Mouse (Mus musculus) small intestine, adult 2 months (tissue): ENCODE results near the gene Nfib.

Experiments used
- CTCF ChIP-seq: fragments of 200-500 bp; IDR thresholded peaks from 2 replicates; pipeline ENCODE4 v1.5.1; 2012; ENCODE audit warnings: low read depth, mild to moderate bottlenecking, control low read depth, inconsistent platforms, low read length, moderate library complexity, mixed read lengths; ENCODE audit not compliant: insufficient replicate concordance, insufficient read length; ENCODE audit errors: extremely low read depth
- POLR2A ChIP-seq: fragments of 200-500 bp; IDR thresholded peaks from 2 replicates; pipeline ENCODE4 v1.6.1; 2012; ENCODE audit warnings: low read depth, mild to moderate bottlenecking, control low read depth, inconsistent platforms, low read length, moderate library complexity

- TF ChIP-seq POLR2A (no peak), CTCF (no peak)
Observed at GRCm38 (mm10) chr4:82372217-82372616, 333.3 kb downstream of the Nfib start.
